Mouse (Mus musculus): ENCODE results near the gene Sema3f. TPM values are rescaled to one million over a fixed set of nuclear protein-coding genes. Genes with fewer than 3 reads are reported as not detected.
A peak's percentile ranks its signal among the peaks of the same experiment; 100 is the strongest.

Gene Sema3f
- polyA plus RNA-seq, 1 experiment from 2014 or later = 13.2 TPM

GRCm38 (mm10) chr9:107697811-107698521 lies 12.3 kb downstream of the Sema3f start:
- Histone ChIP-seq H3K27me3 (no peaks in the 10 kb centered on the region), H3K9ac (peak overlapping the region; percentile 54; the same call in 1 of the 2 replicates), H3K4me3 (no peak overlapping the region), H3K4me2 (peak overlapping the region; percentile 26), H3K4me1 (replicated peaks) (peaks cover 88% of the 10 kb centered on the region), H3K9me3 (no peaks in the 10 kb centered on the region), H3K27ac (replicated peaks) (peak overlapping the region; percentile 46; the same call in 1 of the 2 replicates), H3K36me3 (peaks cover 6% of the 10 kb centered on the region; the same call in 1 of the 2 replicates)
- 9% methylated on average over 14 of the region's 14 CpGs for WGBS
- ATAC-seq (ENCODE audit: low read depth) = no peak

- H3K9me3 ChIP-seq = no peaks in the 10 kb centered on the region
- no peak overlapping the region for H3K27ac ChIP-seq (replicated peaks)
- H3K4me1 ChIP-seq (replicated peaks) = peaks cover 82% of the 10 kb centered on the region
- no peaks in the 10 kb centered on the region for H3K27me3 ChIP-seq
- no peak overlapping the region for H3K4me3 ChIP-seq
- WGBS = 29% methylated on average over 9 of the region's 9 CpGs
- H3K36me3 ChIP-seq = peaks cover 4% of the 10 kb centered on the region
- no peak overlapping the region for H3K4me2 ChIP-seq
- ATAC-seq (ENCODE audit: low read depth) = no peak
- H3K9ac ChIP-seq = 0 out of 2 replicates have a peak overlapping the region, but pooled peaks have one; percentile 54
Measured at GRCm38 (mm10) chr9:107696845-107697610, 13.2 kb downstream of the Sema3f start.

GRCm38 (mm10) chr9:107696106-107696479 lies 14.2 kb downstream of the Sema3f start:
- Histone ChIP-seq H3K36me3 (peaks cover 14% of the 10 kb centered on the region), H3K9ac (no peak overlapping the region), H3K4me2 (no peak overlapping the region), H3K4me3 (no peak overlapping the region), H3K4me1 (replicated peaks) (peaks cover 73% of the 10 kb centered on the region), H3K27ac (replicated peaks) (no peak overlapping the region), H3K9me3 (no peaks in the 10 kb centered on the region), H3K27me3 (no peaks in the 10 kb centered on the region)
- 54% methylated on average over 6 of the region's 6 CpGs for WGBS
- ATAC-seq (ENCODE audit: low read depth) = no peak

- H3K9ac ChIP-seq = no peak overlapping the region
- no peak for ATAC-seq (ENCODE audit: low read depth)
Measured at GRCm38 (mm10) chr9:107695441-107696105, 14.7 kb downstream of the Sema3f start.

GRCm38 (mm10) chr9:107694627-107695026 lies 15.6 kb downstream of the Sema3f start:
- Histone ChIP-seq H3K27me3 (no peaks in the 10 kb centered on the region), H3K9ac (no peak overlapping the region), H3K9me3 (no peaks in the 10 kb centered on the region), H3K4me1 (replicated peaks) (peaks cover 60% of the 10 kb centered on the region), H3K4me3 (no peak overlapping the region), H3K36me3 (peaks cover 27% of the 10 kb centered on the region), H3K27ac (replicated peaks) (no peak overlapping the region), H3K4me2 (no peak overlapping the region)
- no peak for ATAC-seq (ENCODE audit: low read depth)
- WGBS = 75% methylated on average over 7 of the region's 7 CpGs

More at GRCm38 (mm10) chr9:107695441-107696105, 14.7 kb downstream of the Sema3f start:
- no peaks in the 10 kb centered on the region for H3K27me3 ChIP-seq
- H3K9me3 ChIP-seq = no peaks in the 10 kb centered on the region
- H3K4me2 ChIP-seq = no peak overlapping the region
- 83% methylated on average over 12 of the region's 12 CpGs for WGBS
- no peak overlapping the region for H3K27ac ChIP-seq (replicated peaks)
- no peak overlapping the region for H3K4me3 ChIP-seq
- peaks cover 69% of the 10 kb centered on the region for H3K4me1 ChIP-seq (replicated peaks)
- H3K36me3 ChIP-seq = peaks cover 19% of the 10 kb centered on the region

GRCm38 (mm10) chr9:107693433-107693987 lies 16.8 kb downstream of the Sema3f start:
- Histone ChIP-seq H3K4me1 (replicated peaks) (peaks cover 49% of the 10 kb centered on the region), H3K27ac (replicated peaks) (no peak overlapping the region), H3K36me3 (peaks cover 36% of the 10 kb centered on the region), H3K27me3 (no peaks in the 10 kb centered on the region), H3K4me3 (no peak overlapping the region), H3K9ac (no peak overlapping the region), H3K4me2 (no peak overlapping the region), H3K9me3 (no peaks in the 10 kb centered on the region)
- WGBS = 57% methylated on average over 4 of the region's 4 CpGs
- no peak for ATAC-seq (ENCODE audit: low read depth)

- Histone ChIP-seq H3K4me3 (no peak overlapping the region), H3K27ac (replicated peaks) (no peak overlapping the region), H3K27me3 (no peaks in the 10 kb centered on the region), H3K4me1 (replicated peaks) (peaks cover 42% of the 10 kb centered on the region), H3K9me3 (no peaks in the 10 kb centered on the region), H3K36me3 (peaks cover 43% of the 10 kb centered on the region), H3K9ac (no peak overlapping the region), H3K4me2 (no peak overlapping the region)
- WGBS = 83% methylated on average over 5 of the region's 5 CpGs
- no peak for ATAC-seq (ENCODE audit: low read depth)
Measured at GRCm38 (mm10) chr9:107692785-107693184, 17.5 kb downstream of the Sema3f start.

- Histone ChIP-seq H3K4me3 (no peak overlapping the region), H3K4me2 (no peak overlapping the region), H3K36me3 (peaks cover 57% of the 10 kb centered on the region), H3K9me3 (no peaks in the 10 kb centered on the region), H3K27me3 (no peaks in the 10 kb centered on the region), H3K27ac (replicated peaks) (no peak overlapping the region), H3K4me1 (replicated peaks) (peaks cover 23% of the 10 kb centered on the region), H3K9ac (no peak overlapping the region)
- ATAC-seq (ENCODE audit: low read depth) = no peak
- WGBS = 79% methylated on average over 8 of the region's 8 CpGs
Measured at GRCm38 (mm10) chr9:107690391-107690790, 19.9 kb downstream of the Sema3f start.

- Histone ChIP-seq H3K36me3 (peaks cover 66% of the 10 kb centered on the region), H3K9me3 (no peaks in the 10 kb centered on the region), H3K4me1 (replicated peaks) (peaks cover 15% of the 10 kb centered on the region), H3K4me3 (no peak overlapping the region), H3K9ac (no peak overlapping the region), H3K4me2 (no peak overlapping the region), H3K27me3 (no peaks in the 10 kb centered on the region), H3K27ac (replicated peaks) (no peak overlapping the region)
- 79% methylated on average over 7 of the region's 7 CpGs for WGBS
- ATAC-seq (ENCODE audit: low read depth) = no peak
Measured at GRCm38 (mm10) chr9:107688939-107689338, 21.3 kb downstream of the Sema3f start.

GRCm38 (mm10) chr9:107688415-107688814 lies 21.9 kb downstream of the Sema3f start:
- Histone ChIP-seq H3K9me3 (no peaks in the 10 kb centered on the region), H3K4me1 (replicated peaks) (peaks cover 12% of the 10 kb centered on the region), H3K36me3 (peaks cover 71% of the 10 kb centered on the region), H3K9ac (no peak overlapping the region), H3K4me2 (no peak overlapping the region), H3K27ac (replicated peaks) (no peak overlapping the region), H3K27me3 (no peaks in the 10 kb centered on the region), H3K4me3 (no peak overlapping the region)
- WGBS = 85% methylated on average over 5 of the region's 5 CpGs
- no peak for ATAC-seq (ENCODE audit: low read depth)

GRCm38 (mm10) chr9:107685231-107685981 lies 24.9 kb downstream of the Sema3f start:
- Histone ChIP-seq H3K9ac (no peak overlapping the region), H3K36me3 (peaks cover 67% of the 10 kb centered on the region), H3K4me1 (replicated peaks) (0 out of 2 replicates have a peak, but pooled peaks cover 4% of the 10 kb centered on the region), H3K4me2 (no peak overlapping the region), H3K9me3 (no peaks in the 10 kb centered on the region), H3K27ac (replicated peaks) (no peak overlapping the region), H3K27me3 (no peaks in the 10 kb centered on the region), H3K4me3 (no peak overlapping the region)
- 33% methylated on average over 17 of the region's 17 CpGs for WGBS
- peak; percentile 67 for ATAC-seq (ENCODE audit: low read depth)

Data from neural tube, embryonic 13.5 days (tissue).